Comparison of ENCODE assay signal across 10 mouse cellular contexts in the genomic region with DNA sequence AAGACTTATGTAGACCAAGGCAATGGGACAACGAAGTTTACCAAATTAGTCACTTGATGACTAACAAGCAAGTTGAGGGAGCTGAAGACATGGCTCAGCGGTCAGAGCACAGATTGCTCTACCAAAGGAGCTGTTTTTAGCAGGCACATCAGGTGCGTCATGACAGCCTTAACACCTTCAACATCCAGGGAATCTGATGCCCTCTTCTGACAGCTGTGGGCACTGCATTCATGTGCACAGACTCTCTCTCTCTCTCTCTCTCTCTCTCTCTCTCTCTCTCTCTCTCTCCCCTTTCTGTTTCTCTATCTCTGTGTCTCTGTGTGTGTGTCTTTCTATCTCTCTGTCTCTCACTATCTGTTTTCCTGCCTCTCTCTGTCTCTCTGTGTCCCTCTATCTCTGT. TPM values are rescaled to one million over a fixed set of nuclear protein-coding genes. Genes with fewer than 3 reads are reported as not detected.
A peak's percentile ranks its signal among the peaks of the same experiment; 100 is the strongest.
DNase-seq lines count a peak whose midpoint lies in the region; ATAC-seq and TF ChIP-seq lines count a peak whose summit lies in the region.
"Had no signal": no experiment of that assay in that cellular context is flagged by ENCODE, and none has a peak within 500 bp of the region (broad histone marks: within the 10 kb centered on the region; RNA-seq: fewer than 3 reads in every experiment).

No protein-coding gene starts in this region.

- peak; percentile 58 for DNase-seq in kidney, adult 2 months
- DNase-seq in T-cell, adult 2 months (ENCODE audit: low spot score) = peak; percentile 4
- DNase-seq in kidney, adult 8-10 months = peak; percentile 26 to 69
- DNase-seq in spleen, postnatal 36 days (ENCODE audit: low spot score in 2 of 2) = peak; percentile 16 to 18
- no peak for DNase-seq in midbrain, embryonic 10.5 days (ENCODE audit: low spot score)
- DNase-seq in retina, embryonic 14.5 days (ENCODE audit: low spot score) = no peak
- no peak for DNase-seq in cerebellum, adult 11 months

- peak; percentile 72 for TF ChIP-seq CTCF in kidney, adult 2 months (conservative IDR thresholded peaks at IDR 0.05; ENCODE audit: insufficient read depth, insufficient read length, low read depth, low read length)

- no peaks in the 10 kb centered on the region for H3K36me3 ChIP-seq in kidney, adult 2 months (ENCODE audit: control insufficient read depth, insufficient read depth, low read length)
- H3K36me3 ChIP-seq in kidney, embryonic 16.5 days (ENCODE audit: insufficient read depth, low read length) = no peaks in the 10 kb centered on the region
- no peaks in the 10 kb centered on the region for H3K36me3 ChIP-seq in midbrain, embryonic 10.5 days
- H3K36me3 ChIP-seq: hindbrain, embryonic 12.5 days had no signal

- no peak overlapping the region for H3K27ac ChIP-seq in kidney, adult 2 months (ENCODE audit: insufficient read depth, low read depth, low read length)
- H3K27ac ChIP-seq in kidney, embryonic 16.5 days (ENCODE audit: low read length) = no peak overlapping the region
- H3K27ac ChIP-seq in midbrain, embryonic 10.5 days (replicated peaks) = no peak overlapping the region
- H3K27ac ChIP-seq: hindbrain, embryonic 12.5 days had no signal

- H3K9ac ChIP-seq in kidney, embryonic 16.5 days (replicated peaks; ENCODE audit: low read length) = no peak overlapping the region
- H3K9ac ChIP-seq: hindbrain, embryonic 12.5 days had no signal

- no peaks in the 10 kb centered on the region for H3K9me3 ChIP-seq in kidney, embryonic 16.5 days (ENCODE audit: low read length)
- no peaks in the 10 kb centered on the region for H3K9me3 ChIP-seq in midbrain, embryonic 10.5 days (replicated peaks)
- H3K9me3 ChIP-seq: hindbrain, embryonic 12.5 days had no signal

- H3K4me1 ChIP-seq in kidney, adult 2 months (ENCODE audit: control insufficient read depth, insufficient read depth, low read length) = no peaks in the 10 kb centered on the region; the same call in 1 of the 2 replicates
- H3K4me1 ChIP-seq in kidney, embryonic 16.5 days (ENCODE audit: insufficient read depth, low read length) = no peaks in the 10 kb centered on the region
- H3K4me1 ChIP-seq in midbrain, embryonic 10.5 days = peaks cover 24% of the 10 kb centered on the region

- no peak overlapping the region for H3K4me2 ChIP-seq in kidney, embryonic 16.5 days (replicated peaks; ENCODE audit: low read depth, low read length)
- H3K4me2 ChIP-seq: hindbrain, embryonic 12.5 days had no signal

- ATAC-seq in kidney, embryonic 16.5 days (ENCODE audit: low FRiP score, low TSS enrichment) = no peak

- no peak overlapping the region for H3K4me3 ChIP-seq in kidney, adult 2 months (ENCODE audit: insufficient read depth, low read depth, low read length)
- H3K4me3 ChIP-seq in kidney, embryonic 16.5 days (ENCODE audit: low read length) = no peak overlapping the region
- H3K4me3 ChIP-seq in midbrain, embryonic 10.5 days = no peak overlapping the region
- H3K4me3 ChIP-seq: hindbrain, embryonic 12.5 days had no signal

- 39% methylated on average over 3 of the region's 3 CpGs for WGBS in kidney, adult 2 months
- 72% methylated on average over 3 of the region's 3 CpGs for WGBS in kidney, embryonic 16.5 days
- 82% methylated on average over 3 of the region's 3 CpGs for WGBS in midbrain, embryonic 10.5 days

- H3K27me3 ChIP-seq in kidney, adult 2 months (replicated peaks; ENCODE audit: control insufficient read depth, insufficient read depth, low read length) = no peaks in the 10 kb centered on the region
- H3K27me3 ChIP-seq in kidney, embryonic 16.5 days (ENCODE audit: insufficient read depth, low read length) = no peaks in the 10 kb centered on the region
- no peaks in the 10 kb centered on the region for H3K27me3 ChIP-seq in midbrain, embryonic 10.5 days (ENCODE audit: low read depth, poor library complexity, severe bottlenecking)
- H3K27me3 ChIP-seq: hindbrain, embryonic 12.5 days had no signal

- no peak for TF ChIP-seq POLR2A in kidney, adult 2 months (IDR thresholded peaks at IDR 0.05; ENCODE audit: low read depth, low read length)

RNA-seq across cellular contexts. Expression of a gene that starts 16.7 kb away (rescaled TPM):
- not detected in 2 replicates for polyA plus RNA-seq in kidney, adult 2 months (2012; rRNA removed)
- polyA plus RNA-seq in kidney, embryonic 16.5 days (2015; fragmentation: Nextera tagmentation; extraction: Ambion mirVana) = not detected in 2 replicates
- polyA plus RNA-seq in midbrain, embryonic 10.5 days (2016; fragmentation: Nextera tagmentation; extraction: Ambion mirVana) = not detected in 2 replicates
- polyA plus RNA-seq: hindbrain, embryonic 12.5 days; stomach, embryonic 14.5 days had no signal

RNA-seq across cellular contexts. Expression of a gene that starts 17.0 kb away (rescaled TPM):
- polyA plus RNA-seq in kidney, adult 2 months (2012; rRNA removed) = 0.33 and 0.41 TPM in 2 replicates
- not detected in 2 replicates for polyA plus RNA-seq in kidney, embryonic 16.5 days (2015; fragmentation: Nextera tagmentation; extraction: Ambion mirVana)
- polyA plus RNA-seq in midbrain, embryonic 10.5 days (2016; fragmentation: Nextera tagmentation; extraction: Ambion mirVana) = not detected in 2 replicates
- polyA plus RNA-seq: hindbrain, embryonic 12.5 days; stomach, embryonic 14.5 days had no signal

RNA-seq across cellular contexts. Expression of a gene that starts 36.1 kb away (rescaled TPM):
- polyA plus RNA-seq in kidney, adult 2 months (2012; rRNA removed) = 2.6 and 2.8 TPM in 2 replicates
- 4.4 and 4.9 TPM in 2 replicates for polyA plus RNA-seq in kidney, embryonic 16.5 days (2015; fragmentation: Nextera tagmentation; extraction: Ambion mirVana)
- not detected in 2 replicates for polyA plus RNA-seq in midbrain, embryonic 10.5 days (2016; fragmentation: Nextera tagmentation; extraction: Ambion mirVana)

RNA-seq across cellular contexts. Expression of a gene that starts 40.1 kb away (rescaled TPM):
- polyA plus RNA-seq in kidney, adult 2 months (2012; rRNA removed) = not detected in 2 replicates
- polyA plus RNA-seq in kidney, embryonic 16.5 days (2015; fragmentation: Nextera tagmentation; extraction: Ambion mirVana) = 0.17 TPM in 1 of 2 replicates, not detected in the other
- 0.21 and 0.27 TPM in 2 replicates for polyA plus RNA-seq in midbrain, embryonic 10.5 days (2016; fragmentation: Nextera tagmentation; extraction: Ambion mirVana)

Comparison
In these comparisons a context has a peak if more than half of its experiments do, and no peak if none do; other contexts are left out.
1. DNase-seq: peak in kidney, adult 2 months (single experiment), T-cell, adult 2 months (single experiment), kidney, adult 8-10 months (2 of 2) and spleen, postnatal 36 days (2 of 2); none in midbrain, embryonic 10.5 days (single experiment), retina, embryonic 14.5 days (single experiment) and cerebellum, adult 11 months (single experiment).